Mouse (Mus musculus) intestine, embryonic 16.5 days (tissue): ENCODE data around the gene Gbf1. TPM values are rescaled to one million over a fixed set of nuclear protein-coding genes. Genes with fewer than 3 reads are reported as not detected.

Source experiments
- ATAC-seq: fragments of 200-750 bp; cut with Nextera tagmentation; 2 replicates; pipeline ENCODE4 v1.8.0; 2017; ENCODE audit warnings: moderate TSS enrichment, moderate library complexity
- H3K27ac ChIP-seq: fragments of 300-500 bp; sonication (generic); 2 replicates; pipeline ENCODE4 v1.5.1; 2014; ENCODE audit warnings: mild to moderate bottlenecking, low read length
- H3K27me3 ChIP-seq: fragments of 300-500 bp; sonication (generic); replicated peaks from 2 replicates; pipeline ENCODE4 v1.6.1; 2014; ENCODE audit warnings: low read length, control low read depth, mixed read lengths; ENCODE audit not compliant: control insufficient read depth, insufficient read depth
- H3K36me3 ChIP-seq: fragments of 300-500 bp; sonication (generic); 2 replicates; pipeline ENCODE4 v1.6.1; 2014; ENCODE audit warnings: low read length, control low read depth; ENCODE audit not compliant: control insufficient read depth, insufficient read depth
- H3K4me1 ChIP-seq: fragments of 300-500 bp; sonication (generic); 2 replicates; pipeline ENCODE4 v1.6.1; 2014; ENCODE audit warnings: low read length, control low read depth, mixed read lengths; ENCODE audit not compliant: control insufficient read depth, insufficient read depth
- H3K4me2 ChIP-seq: fragments of 300-500 bp; sonication (generic); 2 replicates; pipeline ENCODE4 v1.6.1; 2014; ENCODE audit warnings: low read depth, low read length, control low read depth
- H3K4me3 ChIP-seq: fragments of 300-500 bp; sonication (generic); 2 replicates; pipeline ENCODE4 v1.5.1; 2014; ENCODE audit warnings: mild to moderate bottlenecking, low read length
- H3K9ac ChIP-seq: fragments of 300-500 bp; sonication (generic); 2 replicates; pipeline ENCODE4 v1.6.1; 2014; ENCODE audit warnings: low read depth, low read length
- H3K9me3 ChIP-seq: fragments of 300-500 bp; sonication (generic); 2 replicates; pipeline ENCODE4 v1.6.1; 2016; ENCODE audit warnings: low read length, control low read depth; ENCODE audit not compliant: control insufficient read depth
- WGBS: fragments of 180-500 bp; shearing (Covaris S2); extraction: QIAGEN DNeasy Blood & Tissue Kit; methylation state at CpG from one replicate; pipeline ENCODE4 v1.1.7; 2014; 5-methylcytosine and 5-hydroxymethylcytosine counted together
- polyA plus RNA-seq: library from polyadenylated mRNA; unstranded; fragments of >200 nt; fragmentation: Nextera tagmentation; extraction: Ambion mirVana; gene quantifications from 2 replicates; pipeline ENCODE4 v1.2.1, GENCODE M21; 2015

The Gbf1 gene
- polyA plus RNA-seq, 1 experiment from 2014 or later = 33.6 TPM

GRCm38 (mm10) chr19:46333906-46334305 lies 181.6 kb downstream of the Gbf1 start:
- no peak overlapping the region for H3K27ac ChIP-seq
- no peak overlapping the region for H3K4me2 ChIP-seq
- H3K9ac ChIP-seq = no peak overlapping the region
- WGBS = 88% methylated on average over 3 of the region's 3 CpGs
- ATAC-seq = no peak
- H3K4me1 ChIP-seq = peaks cover 20% of the 10 kb centered on the region
- peaks cover 6% of the 10 kb centered on the region; the same call in 1 of the 2 replicates for H3K36me3 ChIP-seq
- no peak overlapping the region for H3K4me3 ChIP-seq
- no peaks in the 10 kb centered on the region for H3K9me3 ChIP-seq
- no peaks in the 10 kb centered on the region for H3K27me3 ChIP-seq

Other genes starting within 250 kb of the Gbf1 start
- gene Armh3, start 154.0 kb upstream of the Gbf1 start, polyA plus RNA-seq = 17.2 and 17.3 TPM in 2 replicates
- 8.8 and 9.4 TPM in 2 replicates for gene Hps6, start 149.0 kb upstream of the Gbf1 start, polyA plus RNA-seq
- gene Pprc1, start 107.6 kb upstream of the Gbf1 start, polyA plus RNA-seq = 23.4 and 27.5 TPM in 2 replicates
- gene Ldb1, start 107.3 kb upstream of the Gbf1 start, polyA plus RNA-seq = 23.3 and 26.3 TPM in 2 replicates
- gene Nolc1, start 76.6 kb upstream of the Gbf1 start, polyA plus RNA-seq = 77.2 and 88.8 TPM in 2 replicates
- not detected in 2 replicates for gene Elovl3, start 20.6 kb upstream of the Gbf1 start, polyA plus RNA-seq
- not detected in 2 replicates for gene Pitx3, start 4.2 kb upstream of the Gbf1 start, polyA plus RNA-seq
- 9.1 and 9.8 TPM in 2 replicates for gene Nfkb2, start 151.8 kb downstream of the Gbf1 start, polyA plus RNA-seq
- 13.2 and 13.6 TPM in 2 replicates for gene Psd, start 174.6 kb downstream of the Gbf1 start, polyA plus RNA-seq
- 17.3 and 18.9 TPM in 2 replicates for gene Fbxl15, start 175.7 kb downstream of the Gbf1 start, polyA plus RNA-seq
- 127 and 132 TPM in 2 replicates for gene Cuedc2, start 186.2 kb downstream of the Gbf1 start, polyA plus RNA-seq
- gene Mfsd13a, start 188.6 kb downstream of the Gbf1 start, polyA plus RNA-seq = 16.2 and 16.3 TPM in 2 replicates
- gene 2310034G01Rik, start 197.8 kb downstream of the Gbf1 start, polyA plus RNA-seq = 1.3 and 1.5 TPM in 2 replicates
- gene Actr1a, start 243.2 kb downstream of the Gbf1 start, polyA plus RNA-seq = 116 and 119 TPM in 2 replicates
- 20.5 and 20.7 TPM in 2 replicates for gene Sufu, start 244.4 kb downstream of the Gbf1 start, polyA plus RNA-seq